Mouse (Mus musculus) lung, adult 2 months (tissue): ENCODE data around the gene Krt15. TPM values are rescaled to one million over a fixed set of nuclear protein-coding genes. Genes with fewer than 3 reads are reported as not detected.

Source experiments
- DNase-seq: peaks from one replicate; pipeline ENCODE4 v3.0.0; 2022
- H3K4me1 ChIP-seq: fragments of 200-500 bp; 2 replicates; pipeline ENCODE4 v1.6.1; 2011; ENCODE audit warnings: low read length; ENCODE audit not compliant: control insufficient read depth, insufficient read depth
- H3K4me3 ChIP-seq: fragments of 200-500 bp; replicated peaks from 2 replicates; pipeline ENCODE3; 2011; ENCODE audit warnings: low read depth, mild to moderate bottlenecking, control low read depth, low read length; ENCODE audit errors: extremely low read depth
- CTCF ChIP-seq: fragments of 200-500 bp; IDR thresholded peaks from 2 replicates; pipeline ENCODE4 v1.5.1; 2011; ENCODE audit warnings: mild to moderate bottlenecking, low read length, control low read depth; ENCODE audit not compliant: insufficient read depth
- POLR2A ChIP-seq: fragments of 200-500 bp; IDR thresholded peaks from 2 replicates; pipeline ENCODE4 v1.6.1; 2011; ENCODE audit warnings: low read depth, mild to moderate bottlenecking, control low read depth, low read length, borderline replicate concordance; ENCODE audit errors: extremely low read depth
- WGBS: fragments of 180-500 bp; shearing (Covaris S2); methylation state at CpG from one replicate; pipeline ENCODE4 v1.1.7; 2018; 5-methylcytosine and 5-hydroxymethylcytosine counted together
- polyA plus RNA-seq: library from polyadenylated mRNA; depleted of rRNA; stranded (reverse); fragments of >200 nt; gene quantifications from 2 replicates; pipeline ENCODE4 v1.2.3, GENCODE M21; 2012

Krt15 gene
- polyA plus RNA-seq, 1 experiment, result 62.5 TPM

GRCm38 (mm10) chr11:100155497-100156255, 19.9 kb upstream of the Krt15 start:
- DNase-seq, result no peak
- H3K4me3 ChIP-seq, result no peak overlapping the region
- whole genome bisulfite sequencing, result 40% methylated on average over 8 of the region's 8 CpGs
- TF ChIP-seq CTCF (no peak), POLR2A (no peak)
- H3K4me1 ChIP-seq, result no peaks in the 10 kb centered on the region

- no peak within 1 kb of the TSS for H3K4me3 ChIP-seq
- no peak for DNase-seq
- no peaks in the 10 kb centered on the region for H3K4me1 ChIP-seq
- TF ChIP-seq CTCF, result no peak
- TF ChIP-seq POLR2A, result no peak
- 38% methylated on average over 9 of the region's 9 CpGs for WGBS
Observed at GRCm38 (mm10) chr11:100148615-100149330, 13.0 kb upstream of the Krt15 start, which contains the start of gene Krt19. Gene Krt19 (minus strand): TSS chr11:100148665.

- TF ChIP-seq CTCF (no peak), POLR2A (no peak)
- WGBS, result 55% methylated on average over 5 of the region's 5 CpGs
- DNase-seq, result no peak
- Histone ChIP-seq H3K4me1 (no peaks in the 10 kb centered on the region), H3K4me3 (no peak overlapping the region)
Observed at GRCm38 (mm10) chr11:100147566-100148353, 12.0 kb upstream of the Krt15 start.

- H3K4me3 ChIP-seq, result peak overlapping the region; percentile 78
- H3K4me1 ChIP-seq, result no peaks in the 10 kb centered on the region
- DNase-seq, result peak; percentile 78
- WGBS, result 3% methylated on average over 13 of the region's 13 CpGs
- TF ChIP-seq POLR2A (peak; percentile 93; the same call in 1 of the 2 replicates), CTCF (no peak)
Observed at GRCm38 (mm10) chr11:100145858-100146560, 10.3 kb upstream of the Krt15 start.

- TF ChIP-seq POLR2A (peak; percentile 24; the same call in 1 of the 2 replicates), CTCF (no peak)
- Histone ChIP-seq H3K4me1 (no peaks in the 10 kb centered on the region), H3K4me3 (peak overlapping the region; percentile 78)
- DNase-seq, result peak; percentile 75
- 3% methylated on average over 20 of the region's 20 CpGs for WGBS
Observed at GRCm38 (mm10) chr11:100145104-100145503, 9.4 kb upstream of the Krt15 start.

- no peak overlapping the region for H3K4me3 ChIP-seq
Observed at GRCm38 (mm10) chr11:100140966-100141365, 5.2 kb upstream of the Krt15 start.

GRCm38 (mm10) chr11:100139391-100139790, 3.7 kb upstream of the Krt15 start:
- Histone ChIP-seq H3K4me1 (no peaks in the 10 kb centered on the region), H3K4me3 (no peak overlapping the region)
- no peak for TF ChIP-seq POLR2A
- no peak for TF ChIP-seq CTCF
- WGBS, result 63% methylated on average over 2 of the region's 2 CpGs
- DNase-seq, result no peak

More at GRCm38 (mm10) chr11:100140966-100141365, 5.2 kb upstream of the Krt15 start:
- 74% methylated on average over 21 of the region's 21 CpGs for WGBS
- no peak for TF ChIP-seq POLR2A
- no peak for TF ChIP-seq CTCF
- no peaks in the 10 kb centered on the region for H3K4me1 ChIP-seq
- no peak for DNase-seq

- TF ChIP-seq POLR2A (no peak), CTCF (no peak)
- DNase-seq, result no peak
- Histone ChIP-seq H3K4me1 (no peaks in the 10 kb centered on the region), H3K4me3 (no peak overlapping the region)
- WGBS, result 74% methylated on average over 7 of the region's 7 CpGs
Observed at GRCm38 (mm10) chr11:100138809-100139208, 3.1 kb upstream of the Krt15 start.
